Mouse (Mus musculus): ENCODE data around the gene Smyd1. TPM values are rescaled to one million over a fixed set of nuclear protein-coding genes. Genes with fewer than 3 reads are reported as not detected.

Smyd1 gene
- total RNA-seq, 4 experiments from 2014 or later, result 0.13 to 0.23 (median 0.21) TPM; not detected in 1

- no peak for DNase-seq
These were observed 62.9 kb downstream of the Smyd1 start for GRCm38 (mm10) chr6:71259166-71259565.

GRCm38 (mm10) chr6:71258562-71258961, 63.5 kb downstream of the Smyd1 start:
- no peak for DNase-seq

DNA sequence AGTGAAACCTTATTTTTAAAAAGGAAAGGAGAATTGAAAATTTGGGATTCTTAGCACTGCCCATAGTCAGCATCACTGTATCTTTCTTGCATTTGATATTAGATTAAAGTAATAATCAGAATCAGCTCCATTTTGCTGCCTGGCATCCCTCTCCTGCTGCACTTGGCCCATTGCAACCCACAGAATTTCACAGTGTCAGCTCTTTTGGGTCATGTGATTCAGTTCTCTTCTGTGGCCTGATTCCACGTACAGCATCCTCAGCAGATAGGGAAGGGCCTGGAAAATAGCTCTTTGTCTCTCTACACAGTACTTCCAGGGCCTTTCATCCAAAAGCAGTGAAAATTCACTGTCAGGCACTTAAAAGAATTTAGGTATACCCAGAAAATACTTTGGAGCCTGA, 64.7 kb downstream of the Smyd1 start:
- DNase-seq, result no peak

- no peak for DNase-seq
These were observed 65.9 kb downstream of the Smyd1 start for GRCm38 (mm10) chr6:71256166-71256565.

DNA sequence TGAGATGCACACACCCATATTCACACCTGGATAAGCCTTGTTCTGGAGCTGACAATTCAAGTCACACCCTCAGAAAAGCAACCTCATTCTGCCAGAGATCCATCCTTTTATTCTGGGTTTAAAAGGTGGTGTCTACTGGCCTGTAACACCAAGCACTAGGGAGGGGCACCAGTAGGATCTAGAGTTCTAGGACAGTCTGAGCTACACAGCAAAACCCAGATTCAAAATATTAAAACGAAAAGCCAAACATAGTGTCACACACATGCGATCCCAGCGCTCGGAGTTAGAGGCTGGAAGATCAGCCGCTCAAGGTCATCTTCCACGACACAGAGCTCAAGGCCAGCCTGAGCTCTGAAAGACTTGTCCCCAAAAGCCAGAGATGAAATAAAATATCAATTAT, 67.6 kb downstream of the Smyd1 start:
- no peak for DNase-seq

DNA sequence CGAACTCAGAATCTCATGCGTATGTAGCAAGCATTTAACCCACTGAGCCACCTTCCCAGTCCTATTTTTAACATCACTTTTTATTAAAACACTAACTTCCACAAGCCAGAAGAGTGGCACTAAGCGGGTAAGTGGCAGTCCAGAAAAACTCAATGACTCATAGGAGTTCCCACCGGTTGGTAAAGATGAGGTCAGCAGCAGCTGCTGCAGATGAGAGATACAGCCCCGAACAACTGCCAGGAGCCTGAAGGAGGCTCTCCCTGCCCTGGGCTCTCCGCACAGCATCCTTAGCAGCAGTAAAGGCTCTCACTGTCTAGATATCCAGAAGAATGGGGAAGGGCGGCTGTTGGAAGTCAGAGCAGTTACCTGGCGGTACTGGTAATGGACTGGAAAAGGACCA, 71.1 kb downstream of the Smyd1 start:
- no peak for DNase-seq

DNA sequence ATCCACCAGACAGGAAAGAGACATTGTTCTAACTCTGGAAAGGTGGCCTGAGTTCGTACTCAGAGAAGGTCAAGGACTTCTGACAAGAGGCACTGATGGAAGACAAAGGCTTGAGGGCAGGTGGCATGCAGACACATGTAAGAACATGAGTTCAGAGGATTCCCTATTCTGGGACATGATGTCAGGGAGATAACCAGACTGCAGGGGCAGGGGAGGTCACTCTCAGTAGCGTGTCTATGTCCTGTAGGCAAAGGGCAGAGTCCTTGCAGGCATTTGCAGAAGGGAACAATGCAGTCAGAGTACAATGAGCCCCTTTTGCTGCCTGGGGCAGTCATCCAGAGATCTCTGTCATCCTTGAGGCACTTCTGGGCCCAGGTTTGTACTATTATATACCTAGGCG, 72.4 kb downstream of the Smyd1 start:
- no peak for DNase-seq

GRCm38 (mm10) chr6:71248420-71248819, 73.6 kb downstream of the Smyd1 start:
- DNase-seq, result no peak

DNA sequence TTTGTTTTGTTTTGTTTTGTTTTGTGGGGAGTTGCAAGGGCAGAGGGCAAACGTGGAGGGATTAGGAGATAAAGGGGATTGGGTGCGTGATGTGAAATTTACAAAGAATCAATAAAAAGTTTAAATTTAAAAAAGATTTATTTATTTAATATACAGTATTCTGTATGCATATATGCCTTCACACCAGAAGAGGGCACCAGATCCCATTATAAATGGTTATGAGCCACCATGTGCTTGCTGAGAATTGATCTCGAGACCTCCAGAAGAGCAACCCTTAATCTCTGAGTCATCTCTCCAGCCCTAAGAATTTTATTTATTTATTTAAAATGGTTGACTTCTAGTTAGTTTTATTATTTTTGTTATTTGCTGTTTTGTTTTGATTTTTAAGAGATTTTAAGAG, 78.8 kb downstream of the Smyd1 start:
- DNase-seq, result no peak

DNA sequence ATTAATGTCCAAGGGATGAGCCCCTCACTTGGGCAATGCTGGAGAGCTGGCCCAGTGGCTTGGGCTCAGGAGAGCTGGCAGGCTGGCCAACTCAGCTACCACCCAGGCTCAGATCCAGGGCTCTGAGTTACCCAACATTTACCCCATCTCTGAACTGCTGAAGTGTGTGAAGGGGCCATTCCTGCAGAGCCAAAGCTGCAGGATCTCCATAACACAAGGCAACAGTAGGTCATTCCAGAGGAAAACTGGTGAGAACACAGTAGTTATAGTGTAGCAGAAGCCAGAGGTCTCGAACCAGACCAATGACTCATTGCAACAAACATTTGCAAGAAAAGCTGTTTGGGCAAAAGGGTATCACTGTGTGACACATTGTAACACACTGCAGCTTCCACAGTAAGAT, 79.2 kb downstream of the Smyd1 start:
- DNase-seq, result no peak

DNA sequence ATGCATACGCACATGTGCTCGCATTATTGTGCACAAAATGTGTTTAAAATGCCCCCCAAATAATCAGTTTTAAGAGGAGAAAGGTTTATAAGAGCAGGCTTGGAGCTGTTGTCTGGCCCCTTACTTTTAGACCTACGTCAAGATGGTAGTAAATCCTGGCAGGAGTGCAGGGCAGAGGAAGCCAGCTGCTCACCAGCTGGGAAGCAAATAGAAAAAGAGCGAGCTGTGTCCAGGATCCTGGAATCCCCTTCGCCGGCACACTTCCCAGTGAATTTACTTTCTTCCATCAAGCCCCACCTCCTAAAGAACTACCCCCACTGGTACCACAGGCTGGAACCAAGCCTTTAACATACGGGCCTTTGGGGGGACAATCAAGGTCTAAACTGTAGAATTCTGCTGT, 81.2 kb downstream of the Smyd1 start:
- DNase-seq, result no peak

DNA sequence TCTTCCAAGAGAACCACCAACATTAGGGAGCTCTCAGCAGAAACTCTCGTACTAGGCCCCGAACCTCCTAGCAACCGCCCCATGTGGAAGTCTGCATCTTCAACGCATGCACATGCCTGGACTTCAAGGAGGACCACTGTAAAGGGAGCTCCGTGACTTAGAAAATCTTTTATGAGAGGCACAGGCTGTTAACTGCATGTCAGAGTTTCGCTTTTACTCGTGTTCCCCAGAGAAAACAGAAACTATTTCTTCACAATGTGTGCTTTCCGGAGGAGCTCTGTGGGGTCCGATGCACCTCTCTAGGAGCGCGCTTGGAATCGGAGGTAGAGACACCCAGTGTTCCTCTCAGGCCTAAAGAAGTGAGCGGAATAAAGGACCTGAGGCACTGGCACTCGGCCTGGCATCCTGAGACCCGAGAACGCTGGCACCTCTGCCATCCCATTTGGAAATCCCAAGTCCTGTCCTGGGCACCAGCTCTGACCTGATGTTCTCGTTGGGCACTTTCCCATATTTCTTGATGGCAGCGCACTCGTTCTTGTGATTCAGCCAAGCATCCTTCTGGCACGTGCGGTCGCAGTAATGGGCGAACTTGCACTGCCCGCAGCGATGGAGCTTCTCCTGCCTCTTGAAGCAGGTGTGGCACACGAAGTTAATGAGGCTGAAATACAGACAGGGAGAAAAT, 82.8 kb downstream of the Smyd1 start:
- no peak for DNase-seq

DNA sequence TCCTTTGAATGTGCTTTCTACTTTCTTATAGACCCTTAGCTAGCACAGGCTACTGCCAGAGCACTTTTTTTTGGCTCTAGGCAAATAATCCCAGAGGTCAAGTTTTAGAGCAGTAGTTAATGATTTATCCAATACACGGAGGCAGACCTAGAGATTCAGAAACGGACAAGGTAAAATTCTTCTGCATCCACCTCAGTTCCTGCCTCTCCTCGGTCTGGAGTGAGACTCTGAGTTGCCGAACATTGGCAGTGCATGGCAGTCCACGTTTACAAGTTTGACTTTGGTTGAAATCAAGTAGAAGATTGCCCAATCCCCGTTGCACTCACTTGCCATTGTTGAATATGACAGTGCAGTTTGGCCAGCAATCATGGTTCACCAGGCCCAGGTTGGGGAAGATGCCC, 85.0 kb downstream of the Smyd1 start:
- DNase-seq, result no peak

DNA sequence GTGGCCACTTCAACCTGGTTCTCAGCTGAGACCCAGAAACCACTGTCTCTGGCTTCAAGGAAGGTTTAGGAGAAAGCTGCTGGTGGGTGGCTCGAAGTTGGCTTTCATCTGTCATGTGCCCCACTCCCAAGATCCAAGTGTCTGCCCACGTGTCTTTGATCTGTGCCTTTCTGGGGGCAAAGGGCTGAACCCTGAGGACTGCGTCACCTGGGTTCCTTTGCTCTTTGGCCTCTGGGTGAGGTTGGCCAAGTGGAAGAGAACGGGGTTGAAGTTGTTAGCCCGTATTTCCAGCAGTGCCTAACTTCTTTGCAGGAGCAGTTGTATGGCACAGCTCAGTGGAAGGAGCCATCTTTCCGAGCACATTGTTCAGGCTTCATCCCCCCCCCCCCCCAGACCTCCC, 85.5 kb downstream of the Smyd1 start:
- no peak for DNase-seq

DNA sequence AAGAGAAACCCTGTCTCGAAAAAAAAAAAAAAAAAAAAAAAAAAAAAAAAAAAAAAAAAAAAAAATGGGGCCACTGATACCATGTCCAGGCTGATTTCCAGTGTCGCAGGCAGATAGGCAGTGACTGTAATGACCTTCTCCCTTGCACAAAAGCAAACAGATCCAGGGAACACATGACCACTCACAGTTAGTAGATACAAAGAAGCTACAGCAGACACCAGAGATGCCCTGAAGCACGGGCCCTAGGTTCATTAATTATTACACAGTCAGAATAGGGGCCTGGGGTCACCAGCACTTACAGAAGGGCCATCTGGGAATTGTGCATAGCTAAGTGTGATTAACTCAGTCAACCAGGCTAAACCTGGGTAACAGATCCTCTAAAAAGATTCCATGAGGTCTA, 86.1 kb downstream of the Smyd1 start:
- no peak for DNase-seq

GRCm38 (mm10) chr6:71235121-71235520, 86.9 kb downstream of the Smyd1 start:
- DNase-seq, result no peak

DNA sequence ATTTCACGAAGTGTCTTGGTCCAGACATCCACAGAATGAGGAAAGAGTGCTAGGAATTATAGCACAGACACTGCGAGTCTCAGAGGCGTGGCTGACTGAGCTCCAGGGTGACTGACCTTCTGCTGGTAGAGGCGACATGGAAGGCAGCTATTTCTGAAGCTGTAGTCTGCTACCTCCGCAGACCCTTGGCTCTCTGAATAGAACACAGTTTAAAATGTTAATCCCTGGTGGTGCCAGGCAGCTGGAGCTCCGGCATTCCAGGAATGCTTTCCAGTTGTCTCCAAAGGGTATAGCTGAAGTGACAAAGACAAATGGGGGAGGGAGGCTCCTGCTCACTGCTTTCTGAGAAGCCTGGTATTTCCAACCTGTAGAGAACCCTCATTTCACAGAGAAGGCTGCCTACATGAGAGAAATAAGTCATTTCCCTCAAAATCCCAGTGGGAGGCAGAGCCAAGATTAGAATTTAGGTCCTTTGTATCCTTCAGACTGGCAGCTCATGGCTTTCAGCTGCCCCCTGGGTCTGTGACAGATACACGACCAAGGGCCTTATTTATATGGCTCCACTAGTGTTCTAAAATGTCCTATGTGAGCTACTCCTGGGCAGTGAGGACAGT, 94.8 kb downstream of the Smyd1 start:
- DNase-seq, result no peak

- no peak for DNase-seq
These were observed 95.5 kb downstream of the Smyd1 start for GRCm38 (mm10) chr6:71226544-71226943.

DNA sequence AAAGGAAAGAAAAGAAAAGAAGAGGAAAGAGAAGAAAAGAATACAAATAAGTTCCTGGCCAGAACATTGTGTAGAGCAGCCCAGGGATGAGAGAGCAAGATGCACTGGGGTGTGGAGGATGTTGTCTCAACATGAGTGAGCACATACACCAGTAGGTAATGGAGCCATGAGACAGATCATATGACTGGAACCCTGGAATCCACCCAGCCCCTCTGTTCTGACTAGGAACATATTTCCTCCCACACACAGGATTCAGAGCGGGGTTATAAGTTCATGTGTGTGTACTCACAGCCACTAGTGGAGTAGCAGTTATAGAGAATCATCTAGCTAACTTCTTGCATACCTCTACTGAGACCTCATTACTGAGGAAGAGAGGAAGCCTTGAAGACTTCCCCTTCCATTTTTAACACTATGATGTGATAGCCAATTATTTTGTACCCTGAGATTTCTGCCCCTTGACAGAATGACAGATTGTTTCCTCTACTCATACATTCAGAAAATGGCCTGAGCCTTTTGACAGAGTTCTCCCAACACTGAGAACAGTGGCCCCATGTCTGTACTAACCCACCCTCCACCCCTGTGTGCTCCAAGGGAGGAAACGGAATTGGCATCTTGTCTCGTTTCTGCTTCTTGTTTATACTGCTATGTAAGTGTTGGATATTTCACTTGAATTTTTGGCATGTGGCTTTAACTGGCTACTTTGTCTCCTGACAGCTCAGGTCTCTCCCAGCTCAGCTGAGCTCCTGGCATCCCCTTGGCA, 97.7 kb downstream of the Smyd1 start:
- no peak for DNase-seq

- no peak for DNase-seq
These were observed 100.5 kb downstream of the Smyd1 start for GRCm38 (mm10) chr6:71221501-71221900.

DNA sequence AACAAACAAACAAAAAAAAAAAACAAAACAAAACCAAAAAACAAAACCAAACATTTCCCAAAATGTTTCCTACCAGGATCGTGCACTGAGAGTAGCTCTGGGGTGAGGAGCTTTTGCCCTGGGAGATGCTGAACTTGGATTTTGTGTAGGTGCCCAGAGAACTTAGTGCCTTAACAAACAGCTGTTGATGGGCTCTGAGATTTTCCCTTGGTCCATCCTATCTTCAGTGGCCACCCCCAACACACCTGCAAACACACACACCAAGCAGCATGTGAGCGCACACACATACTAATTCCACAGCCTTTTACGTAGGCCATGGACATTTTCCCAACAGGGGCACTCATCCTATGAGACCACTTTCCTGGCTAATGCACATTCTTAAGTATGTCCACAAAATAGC, 109.6 kb downstream of the Smyd1 start:
- no peak for DNase-seq

GRCm38 (mm10) chr6:71211917-71212316, 110.1 kb downstream of the Smyd1 start:
- no peak for DNase-seq

DNA sequence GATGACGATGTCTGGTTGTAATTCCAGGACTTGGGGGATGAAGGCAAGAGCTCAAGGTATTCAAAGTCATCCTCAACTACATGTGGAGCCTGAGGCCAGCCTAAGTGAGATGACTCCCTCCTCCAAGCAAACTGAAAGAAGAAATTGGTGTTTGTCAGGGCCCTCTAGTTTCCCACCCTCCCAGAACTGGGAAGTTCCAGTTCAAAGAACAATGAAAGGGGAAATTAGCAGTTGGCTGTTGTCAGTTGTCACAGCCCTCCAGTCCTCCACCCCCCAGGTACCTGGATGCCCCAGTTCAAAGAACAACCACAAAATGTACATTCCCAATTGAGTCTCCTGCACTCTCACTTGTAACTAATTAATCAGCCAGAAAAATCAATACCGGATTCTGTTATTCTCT, 113.3 kb downstream of the Smyd1 start:
- DNase-seq, result no peak

GRCm38 (mm10) chr6:71204166-71204565, 117.9 kb downstream of the Smyd1 start:
- no peak for DNase-seq

Data from adrenal gland, adult 8-10 months (tissue).